8 mouse cellular contexts compared by ENCODE assay signal in genomic region chr5:138657854-138658253, GRCm38 (mm10). TPM values are rescaled to one million over a fixed set of nuclear protein-coding genes. Genes with fewer than 3 reads are reported as not detected.
DNase-seq lines count a peak whose midpoint lies in the region; ATAC-seq lines count a peak whose summit lies in the region.

No protein-coding gene starts in this region.

- H3K4me1 ChIP-seq in forebrain, embryonic 15.5 days: no peaks in the 10 kb centered on the region
- no peaks in the 10 kb centered on the region for H3K4me1 ChIP-seq in intestine, embryonic 16.5 days (ENCODE audit: control insufficient read depth, insufficient read depth, low read length)
- H3K4me1 ChIP-seq in midbrain, embryonic 14.5 days (ENCODE audit: control insufficient read depth, insufficient read depth, low read length): no peaks in the 10 kb centered on the region

- DNase-seq in right cerebral cortex, adult 18-20 months: peak; percentile 41
- DNase-seq in right cerebral cortex, postnatal 4 days: no peak
- DNase-seq in left cerebral cortex, postnatal 36 days (ENCODE audit: low spot score in 2 of 2): peak; percentile 9 to 16
- DNase-seq in midbrain, embryonic 14.5 days: peak; percentile 88
- peak; percentile 48 for DNase-seq in telencephalon, adult 2 months (ENCODE audit: low read depth, low spot score)

- no peaks in the 10 kb centered on the region for H3K27me3 ChIP-seq in forebrain, embryonic 15.5 days
- no peaks in the 10 kb centered on the region for H3K27me3 ChIP-seq in intestine, embryonic 16.5 days (replicated peaks; ENCODE audit: control insufficient read depth, insufficient read depth, low read length)
- H3K27me3 ChIP-seq in midbrain, embryonic 14.5 days (ENCODE audit: control insufficient read depth, insufficient read depth, low read length): no peaks in the 10 kb centered on the region

- no peaks in the 10 kb centered on the region for H3K36me3 ChIP-seq in forebrain, embryonic 15.5 days
- H3K36me3 ChIP-seq in intestine, embryonic 16.5 days (ENCODE audit: control insufficient read depth, insufficient read depth, low read length): no peaks in the 10 kb centered on the region
- no peaks in the 10 kb centered on the region for H3K36me3 ChIP-seq in midbrain, embryonic 14.5 days (ENCODE audit: control insufficient read depth, insufficient read depth, low read length)

- no peak overlapping the region for H3K4me3 ChIP-seq in forebrain, embryonic 15.5 days
- H3K4me3 ChIP-seq in intestine, embryonic 16.5 days (ENCODE audit: low read length): no peak overlapping the region
- no peak overlapping the region for H3K4me3 ChIP-seq in midbrain, embryonic 14.5 days (replicated peaks; ENCODE audit: low read depth, low read length)

- ATAC-seq in cerebellum, adult (ENCODE audit: insufficient number of reproducible peaks, low FRiP score, low TSS enrichment): peak; percentile 56; the same call in 1 of the 2 replicates
- ATAC-seq in forebrain, embryonic 15.5 days (replicated peaks): peak; percentile 72
- ATAC-seq in intestine, embryonic 16.5 days: peak; percentile 52
- no peak; the same call in 1 of the 2 replicates for ATAC-seq in midbrain, embryonic 14.5 days (ENCODE audit: low FRiP score, low TSS enrichment)

- H3K9ac ChIP-seq in forebrain, embryonic 15.5 days (replicated peaks): no peak overlapping the region
- H3K9ac ChIP-seq in intestine, embryonic 16.5 days (ENCODE audit: low read depth, low read length): no peak overlapping the region
- no peak overlapping the region for H3K9ac ChIP-seq in midbrain, embryonic 14.5 days (replicated peaks; ENCODE audit: low read length)

- no peak overlapping the region for H3K4me2 ChIP-seq in forebrain, embryonic 15.5 days (replicated peaks)
- no peak overlapping the region for H3K4me2 ChIP-seq in intestine, embryonic 16.5 days (ENCODE audit: low read depth, low read length)
- H3K4me2 ChIP-seq in midbrain, embryonic 14.5 days (ENCODE audit: low read length): no peak overlapping the region

- intact Hi-C loops in left cerebral cortex, postnatal 36 days (cut with DNase I): no loop called here

- 45% methylated on average over 6 of the region's 6 CpGs for WGBS in forebrain, embryonic 15.5 days
- WGBS in intestine, embryonic 16.5 days: 38% methylated on average over 6 of the region's 6 CpGs
- WGBS in midbrain, embryonic 14.5 days: 35% methylated on average over 6 of the region's 6 CpGs

- H3K9me3 ChIP-seq in forebrain, embryonic 15.5 days: no peaks in the 10 kb centered on the region
- H3K9me3 ChIP-seq in intestine, embryonic 16.5 days (ENCODE audit: control insufficient read depth, low read length): no peaks in the 10 kb centered on the region
- no peaks in the 10 kb centered on the region for H3K9me3 ChIP-seq in midbrain, embryonic 14.5 days (ENCODE audit: control insufficient read depth, low read length)

- no peak overlapping the region for H3K27ac ChIP-seq in forebrain, embryonic 15.5 days (replicated peaks)
- no peak overlapping the region for H3K27ac ChIP-seq in intestine, embryonic 16.5 days (ENCODE audit: low read length)
- H3K27ac ChIP-seq in midbrain, embryonic 14.5 days (replicated peaks; ENCODE audit: low read depth, low read length): no peak overlapping the region

RNA-seq across cellular contexts. Expression of gene A430033K04Rik, which starts 35.2 kb away (rescaled TPM):
- 26.9 and 28.1 TPM in 2 replicates for polyA plus RNA-seq in forebrain, embryonic 15.5 days (2015; fragmentation: Nextera tagmentation; extraction: Ambion mirVana)
- polyA plus RNA-seq in intestine, embryonic 16.5 days (2015; fragmentation: Nextera tagmentation; extraction: Ambion mirVana): 8.0 and 9.5 TPM in 2 replicates
- 10 to 100 TPM; 11.3 to 16.4 TPM for total RNA-seq in left cerebral cortex, postnatal 36 days (2021)
- polyA plus RNA-seq in midbrain, embryonic 14.5 days (2014; fragmentation: Nextera tagmentation; extraction: Ambion mirVana): 17.4 and 22.6 TPM in 2 replicates

RNA-seq across cellular contexts. Expression of gene Zfp68, which starts 38.3 kb away (rescaled TPM):
- 108 and 115 TPM in 2 replicates for polyA plus RNA-seq in forebrain, embryonic 15.5 days (2015; fragmentation: Nextera tagmentation; extraction: Ambion mirVana)
- polyA plus RNA-seq in intestine, embryonic 16.5 days (2015; fragmentation: Nextera tagmentation; extraction: Ambion mirVana): 43.1 TPM in 2 replicates
- total RNA-seq in left cerebral cortex, postnatal 36 days (2021): 10 to 100 TPM; 26.9 to 31.3 TPM
- 94.7 and 108 TPM in 2 replicates for polyA plus RNA-seq in midbrain, embryonic 14.5 days (2014; fragmentation: Nextera tagmentation; extraction: Ambion mirVana)
